Mouse (Mus musculus): ENCODE measurements around the gene Apoa1. TPM values are rescaled to one million over a fixed set of nuclear protein-coding genes. Genes with fewer than 3 reads are reported as not detected.

Gene Apoa1
- total RNA-seq, 1 experiment from 2014 or later = 0.52 TPM

DNA sequence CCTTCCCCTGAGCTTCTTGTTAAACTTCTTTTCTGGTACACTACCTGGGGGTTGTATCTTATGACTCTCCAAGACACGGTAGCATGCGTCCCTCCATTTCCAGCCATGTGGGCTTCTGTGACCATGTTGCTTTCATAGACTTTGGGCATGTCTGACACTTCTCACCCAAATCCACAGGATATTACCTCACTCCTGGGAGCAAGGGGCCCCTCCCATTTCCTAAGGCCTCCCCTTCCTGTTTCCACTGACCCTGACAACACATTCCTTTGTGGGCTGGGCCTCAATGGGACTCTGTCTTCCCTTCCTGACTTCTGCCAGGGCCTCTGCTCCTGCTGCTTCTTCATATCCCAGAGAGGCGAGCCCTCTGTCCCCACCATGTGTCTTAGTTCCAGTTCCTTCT, 29.2 kb downstream of the Apoa1 start:
- no peak for DNase-seq

- no peak for DNase-seq
Observed at GRCm38 (mm10) chr9:46259111-46259510, 30.7 kb downstream of the Apoa1 start.

DNA sequence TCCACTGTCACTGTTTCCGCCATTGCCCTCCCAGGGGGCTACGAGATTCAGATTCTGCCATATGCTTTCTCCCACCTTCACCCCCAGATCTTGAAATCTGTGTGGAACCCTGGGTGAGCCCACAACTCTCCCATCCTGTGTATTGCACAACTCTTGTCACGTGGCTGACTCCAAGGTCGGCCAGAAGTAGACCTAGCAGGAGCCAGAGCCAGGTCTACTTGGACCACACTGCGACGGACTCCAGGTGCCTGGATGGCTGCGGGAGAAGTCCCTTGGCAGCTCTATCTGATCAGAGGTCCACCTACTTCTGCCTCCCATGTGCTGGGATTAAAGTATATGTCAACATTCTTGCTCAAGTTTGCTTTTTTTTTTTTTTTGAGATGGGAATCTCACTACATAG, 32.8 kb downstream of the Apoa1 start:
- DNase-seq = peak; percentile 42

GRCm38 (mm10) chr9:46268343-46268873, 40.0 kb downstream of the Apoa1 start, which contains the start of gene Apoa5:
Apoa5 (plus strand) TSS chr9:46268633.
- DNase-seq = no peak

DNA sequence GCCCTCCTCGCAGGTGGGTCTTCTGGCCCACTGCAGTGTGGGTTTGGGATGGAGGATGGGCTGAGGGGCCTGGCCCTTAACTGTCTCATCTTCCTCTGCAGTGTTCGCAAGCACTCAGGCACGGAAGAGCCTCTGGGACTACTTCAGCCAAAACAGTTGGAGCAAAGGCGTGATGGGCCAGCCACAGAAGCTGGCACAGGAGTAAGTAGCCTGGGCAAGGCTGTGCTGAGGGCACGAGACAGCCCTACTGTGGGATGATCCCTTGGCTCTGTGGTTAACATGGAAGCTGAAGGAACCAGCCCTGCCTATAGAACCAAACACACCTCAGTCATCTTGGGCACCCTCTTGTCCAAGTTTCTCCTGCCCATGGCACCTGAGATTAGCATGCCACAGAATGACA, 40.7 kb downstream of the Apoa1 start:
- DNase-seq = no peak

DNA sequence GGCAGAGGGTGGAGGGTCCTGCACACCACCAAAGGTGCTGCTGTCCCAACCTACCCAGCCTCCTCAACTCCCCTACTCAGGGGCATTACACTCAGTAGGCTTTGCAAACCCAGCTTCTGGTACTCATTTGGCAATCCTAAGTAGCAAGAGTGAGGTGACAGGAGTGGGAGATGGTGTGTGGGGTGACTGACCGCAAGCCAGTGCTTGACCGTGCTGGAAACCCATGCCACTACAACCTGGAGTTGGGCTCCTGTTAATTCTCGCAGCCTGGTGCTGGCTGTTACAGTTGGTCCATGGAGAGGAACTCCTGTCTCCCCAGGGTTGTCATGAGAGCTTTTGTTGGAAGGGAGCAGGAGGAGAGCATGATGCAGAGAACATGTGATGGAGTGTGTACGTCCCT, 42.4 kb downstream of the Apoa1 start:
- no peak for DNase-seq

DNA sequence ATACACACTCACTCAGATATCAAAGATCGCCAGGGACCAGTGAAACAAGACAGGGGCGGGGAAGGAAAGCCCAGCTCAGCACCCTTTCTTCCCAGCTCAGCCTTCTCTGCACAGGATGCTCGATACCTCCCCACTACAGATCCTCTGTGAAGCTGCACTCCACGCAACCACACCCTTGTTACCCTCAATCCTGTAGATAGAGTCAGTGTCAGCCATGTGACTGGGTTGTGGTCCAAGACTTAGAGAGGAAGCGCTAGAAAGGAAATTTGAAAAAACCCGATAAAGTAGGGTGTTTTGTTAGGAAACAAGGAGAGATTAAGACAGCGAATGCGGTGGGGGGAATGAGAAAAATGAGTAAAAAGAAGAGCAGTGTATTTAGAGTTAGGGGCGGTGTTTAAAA, 43.7 kb downstream of the Apoa1 start:
- no peak for DNase-seq

DNA sequence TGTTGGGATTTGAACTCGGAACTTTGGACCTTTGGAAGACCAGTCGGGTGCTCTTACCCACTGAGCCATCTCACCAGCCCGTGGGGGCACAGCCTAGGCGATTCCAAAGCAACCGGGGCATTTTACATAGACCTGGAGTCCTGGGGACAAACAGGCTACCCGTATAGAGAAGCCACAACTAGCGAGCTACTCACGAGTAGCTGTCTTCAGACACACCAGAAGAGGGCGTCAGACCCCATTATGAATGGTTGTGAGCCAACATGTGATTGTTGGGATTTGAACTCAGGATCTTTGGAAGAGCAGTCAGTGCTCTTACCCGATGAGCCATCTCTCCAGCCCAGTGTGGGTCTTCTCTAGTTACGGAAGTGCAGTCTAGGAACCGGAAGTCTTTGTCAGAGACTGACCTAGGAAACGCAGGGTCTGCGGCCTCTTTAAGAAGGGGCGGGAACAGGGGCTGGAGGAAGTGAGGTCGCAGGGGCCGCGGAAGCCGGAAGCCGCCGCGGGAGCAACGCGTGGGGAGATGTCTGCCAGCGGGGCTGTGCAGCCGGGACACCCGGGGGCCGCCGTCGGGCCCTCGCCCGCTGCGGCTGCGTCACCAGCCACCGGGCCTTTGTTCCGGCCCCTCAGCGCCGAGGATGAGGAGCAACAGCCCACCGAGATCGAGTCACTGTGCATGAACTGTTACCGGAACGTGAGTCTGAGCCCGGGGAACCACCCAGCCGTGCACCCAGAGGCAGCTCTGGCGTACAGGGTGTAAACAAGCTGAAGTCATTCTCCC, 44.5 kb downstream of the Apoa1 start, which contains the start of gene Zpr1:
Gene Zpr1, plus strand, starts transcription at position 388 of the 778 bp plus-strand sequence.
- DNase-seq = peak; percentile 87

GRCm38 (mm10) chr9:46274494-46274893, 46.1 kb downstream of the Apoa1 start:
- no peak for DNase-seq

Other genes starting within 250 kb of the Apoa1 start
- 112 and 146 TPM in 2 replicates for gene Pafah1b2, start 215.9 kb upstream of the Apoa1 start, total RNA-seq (2021)
- gene Sik3, start 215.8 kb upstream of the Apoa1 start, total RNA-seq (2021) = 57.3 and 63.2 TPM in 2 replicates
- 2.2 and 32.9 TPM in 2 replicates for gene Apoc3, start 7.1 kb downstream of the Apoa1 start, total RNA-seq (2021)
- gene Apoa4, start 12.1 kb downstream of the Apoa1 start, total RNA-seq (2021) = 1.00 TPM in 1 of 2 replicates, not detected in the other
- 5.9 TPM in 1 of 2 replicates, not detected in the other for gene Apoa5, start 40.1 kb downstream of the Apoa1 start, total RNA-seq (2021)
- gene Zpr1, start 44.5 kb downstream of the Apoa1 start, total RNA-seq (2021) = 57.1 and 84.5 TPM in 2 replicates
- gene Bud13, start 54.4 kb downstream of the Apoa1 start, total RNA-seq (2021) = 11.4 and 12.0 TPM in 2 replicates
- not detected in 2 replicates for gene 4931429L15Rik, start 91.4 kb downstream of the Apoa1 start, total RNA-seq (2021)

Measured in adrenal gland, postnatal 25 days (tissue).